Mouse (Mus musculus): ENCODE data around the gene Gm7168. TPM values are rescaled to one million over a fixed set of nuclear protein-coding genes. Genes with fewer than 3 reads are reported as not detected.
"Not testable (repeated sequence)": the region's sequence is repeated elsewhere in the genome, so short reads cannot be mapped to it uniquely, and the experiment has no call there.

Gm7168 gene
- total RNA-seq, 1 experiment from 2014 or later, result not detected

GRCm38 (mm10) chr17:13969917-13970316 lies 21.7 kb downstream of the Gm7168 start:
- ATAC-seq (ENCODE audit: extremely low read depth, insufficient number of reproducible peaks, low FRiP score, poor library complexity, severe bottlenecking), result not testable (repeated sequence)

DNA sequence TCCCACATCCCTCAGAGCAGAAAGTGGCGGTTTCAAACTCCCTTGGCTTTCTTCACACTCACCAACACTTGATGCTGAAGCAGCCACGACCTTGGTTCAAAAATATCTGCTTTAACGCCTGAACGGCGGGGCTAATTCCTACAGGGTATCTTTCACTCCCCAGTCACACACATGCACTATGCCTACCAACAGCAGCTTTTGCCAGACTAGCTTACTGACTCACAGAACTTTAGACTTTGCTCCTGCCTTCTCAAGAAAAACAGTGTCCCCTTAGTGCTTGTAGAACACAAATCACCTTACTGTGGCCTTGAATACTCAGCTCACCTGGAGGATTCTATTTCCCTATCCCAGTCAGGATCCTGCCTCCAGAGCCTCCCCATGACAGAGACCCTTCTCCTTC lies 22.6 kb downstream of the Gm7168 start:
- ATAC-seq (ENCODE audit: extremely low read depth, insufficient number of reproducible peaks, low FRiP score, poor library complexity, severe bottlenecking), result not testable (repeated sequence)

- ATAC-seq (ENCODE audit: extremely low read depth, insufficient number of reproducible peaks, low FRiP score, poor library complexity, severe bottlenecking), result no peak
Measured at GRCm38 (mm10) chr17:13987690-13988089, 39.5 kb downstream of the Gm7168 start.

GRCm38 (mm10) chr17:13993425-13993824 lies 45.3 kb downstream of the Gm7168 start:
- not testable (repeated sequence) for ATAC-seq (ENCODE audit: extremely low read depth, insufficient number of reproducible peaks, low FRiP score, poor library complexity, severe bottlenecking)

Other genes with a start within 250 kb of the Gm7168 start
- gene Afdn, start 187.8 kb upstream of the Gm7168 start, total RNA-seq (2017), result 6.6 and 10.0 TPM in 2 replicates
- gene Tcte2, start 186.5 kb upstream of the Gm7168 start, total RNA-seq (2017), result not detected in 2 replicates
- not detected in 2 replicates for gene Gm7356, start 55.3 kb downstream of the Gm7168 start, total RNA-seq (2017)
- gene Gm7358, start 111.2 kb downstream of the Gm7168 start, total RNA-seq (2017), result not detected in 2 replicates

Data from neutrophil, adult 5-6 weeks (primary cell).